Mouse (Mus musculus) c-Kit-positive CD71-positive TER-119-positive erythroid progenitor cells, embryonic 14.5 days (primary cell): ENCODE measurements around the gene Kirrel2.
"Not testable (repeated sequence)": the region's sequence is repeated elsewhere in the genome, so short reads cannot be mapped to it uniquely, and the experiment has no call there.

Source experiments
- DNase-seq: peaks from one replicate; pipeline ENCODE4 v3.0.0-alpha.2; 2013; ENCODE audit warnings: low spot score

Gene Kirrel2

GRCm38 (mm10) chr7:30457629-30458330 lies at the start of gene Kirrel2, which contains the start of gene Nphs1:
Gene Kirrel2, minus strand, starts transcription at chr7:30457690.
Gene Nphs1, plus strand, starts transcription at chr7:30458315.
- no peak for DNase-seq

- not testable (repeated sequence) for DNase-seq
These were observed 43.7 kb upstream of the Kirrel2 start for GRCm38 (mm10) chr7:30501159-30501558.

- not testable (repeated sequence) for DNase-seq
These were observed 38.1 kb upstream of the Kirrel2 start for GRCm38 (mm10) chr7:30495506-30496042.

GRCm38 (mm10) chr7:30493401-30493931 lies 36.0 kb upstream of the Kirrel2 start, which contains the start of gene Prodh2:
Gene Prodh2, plus strand, starts transcription at chr7:30493622.
- no peak for DNase-seq

GRCm38 (mm10) chr7:30492765-30493164 lies 35.3 kb upstream of the Kirrel2 start:
- peak; percentile 62 for DNase-seq

GRCm38 (mm10) chr7:30490957-30491307 lies 33.4 kb upstream of the Kirrel2 start:
- DNase-seq: no peak

- peak; percentile 62 for DNase-seq
These were observed 32.9 kb upstream of the Kirrel2 start for GRCm38 (mm10) chr7:30490251-30490956.

GRCm38 (mm10) chr7:30484250-30484649 lies 26.8 kb upstream of the Kirrel2 start:
- no peak for DNase-seq

- no peak for DNase-seq
These were observed 20.2 kb upstream of the Kirrel2 start for GRCm38 (mm10) chr7:30477415-30478381.

- not testable (repeated sequence) for DNase-seq
These were observed 18.6 kb upstream of the Kirrel2 start for GRCm38 (mm10) chr7:30476136-30476535.

- no peak for DNase-seq
These were observed 17.5 kb upstream of the Kirrel2 start for GRCm38 (mm10) chr7:30474999-30475398.

- peak; percentile 40 for DNase-seq
These were observed 14.9 kb upstream of the Kirrel2 start for GRCm38 (mm10) chr7:30472411-30472810.

GRCm38 (mm10) chr7:30464816-30465300 lies 7.4 kb upstream of the Kirrel2 start:
- no peak for DNase-seq

GRCm38 (mm10) chr7:30463996-30464395 lies 6.5 kb upstream of the Kirrel2 start:
- no peak for DNase-seq

- no peak for DNase-seq
These were observed 6.1 kb upstream of the Kirrel2 start for GRCm38 (mm10) chr7:30463568-30463967.

GRCm38 (mm10) chr7:30459484-30459883 lies 2.0 kb upstream of the Kirrel2 start:
- no peak for DNase-seq

GRCm38 (mm10) chr7:30456911-30457628 lies 420 bp downstream of the Kirrel2 start:
- no peak for DNase-seq

- DNase-seq: no peak
These were observed 1.0 kb downstream of the Kirrel2 start for GRCm38 (mm10) chr7:30456487-30456886.

GRCm38 (mm10) chr7:30454259-30454658 lies 3.2 kb downstream of the Kirrel2 start:
- DNase-seq: no peak

GRCm38 (mm10) chr7:30453766-30454165 lies 3.7 kb downstream of the Kirrel2 start:
- peak; percentile 37 for DNase-seq

GRCm38 (mm10) chr7:30453327-30453726 lies 4.2 kb downstream of the Kirrel2 start:
- no peak for DNase-seq
